Mouse (Mus musculus): ENCODE measurements around the gene Otof. TPM values are rescaled to one million over a fixed set of nuclear protein-coding genes. Genes with fewer than 3 reads are reported as not detected.

Otof gene
- total RNA-seq, 2 experiments from 2014 or later, result not detected

DNA sequence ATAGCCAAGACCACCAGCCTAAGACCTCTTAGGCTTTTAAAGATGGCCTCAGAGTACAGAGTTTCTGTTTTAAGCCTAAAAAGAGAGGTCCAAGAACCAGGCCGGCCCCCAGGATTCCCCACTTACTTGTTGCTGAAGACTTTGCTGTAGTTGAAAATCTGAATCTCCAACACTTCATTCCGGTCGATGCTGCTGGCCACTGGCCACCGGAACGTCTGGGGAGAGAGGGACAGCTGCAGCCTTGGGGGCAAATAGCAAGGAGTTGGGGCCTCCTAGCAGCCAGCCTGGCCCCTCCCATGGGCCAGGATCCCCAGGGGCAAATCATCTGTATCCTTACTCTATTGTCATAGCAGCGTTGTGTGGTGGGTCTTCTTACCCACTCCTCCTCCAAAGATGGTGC is 34.3 kb downstream of the Otof start:
- ATAC-seq (replicated peaks; ENCODE audit: poor library complexity, severe bottlenecking), result no peak

DNA sequence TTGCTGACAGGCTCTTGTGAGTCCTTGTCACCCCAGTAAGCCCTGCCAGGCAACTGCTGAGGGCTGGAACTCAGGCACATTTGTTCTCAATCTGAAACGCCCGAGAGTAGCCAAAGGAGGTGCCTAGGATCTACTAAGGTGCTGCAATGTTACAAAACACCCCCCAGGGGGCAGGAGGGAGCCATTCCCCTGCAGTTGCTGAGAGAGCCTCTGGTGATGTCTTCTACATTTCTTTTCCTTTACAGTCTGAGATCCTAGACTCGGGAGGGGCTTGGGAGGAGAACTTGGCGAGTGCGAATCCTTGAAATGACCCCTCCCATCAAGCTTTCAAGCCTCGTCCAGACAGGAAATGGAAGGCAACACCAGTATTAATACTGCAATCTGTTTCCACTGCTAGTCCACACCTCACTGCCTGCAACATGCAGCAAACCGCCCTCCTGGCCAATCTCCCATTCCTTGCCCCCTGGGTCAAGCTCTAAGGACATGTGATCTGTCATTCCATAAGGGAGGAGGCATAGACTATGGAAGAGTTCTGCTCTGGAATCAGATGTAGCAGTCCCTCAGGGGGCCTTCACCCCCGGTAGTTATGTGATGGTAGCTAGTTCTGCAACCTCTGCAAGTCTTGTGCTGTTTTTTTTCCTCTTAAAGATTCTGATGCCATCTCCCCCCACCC is 38.0 kb downstream of the Otof start:
- ATAC-seq (replicated peaks; ENCODE audit: poor library complexity, severe bottlenecking), result peak; percentile 46

DNA sequence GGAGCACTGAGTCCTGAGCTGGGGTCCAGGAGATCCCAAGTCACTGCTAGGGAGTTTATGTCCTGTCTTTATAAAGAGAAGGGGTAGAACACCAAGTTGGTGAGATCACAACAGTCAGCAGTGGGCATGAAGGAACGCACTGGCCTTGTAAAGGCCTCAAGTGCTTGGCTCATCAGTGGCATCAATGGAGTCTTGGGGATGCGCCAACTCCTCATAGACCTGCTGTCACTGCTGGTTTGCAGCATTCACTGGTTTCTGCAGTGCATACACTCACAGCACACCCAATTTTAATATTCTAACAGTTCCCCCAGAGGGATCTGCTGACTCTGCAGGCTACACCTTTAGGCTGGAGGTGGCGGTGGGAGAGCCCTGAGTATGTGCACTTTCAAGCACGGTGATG is 38.6 kb downstream of the Otof start:
- no peak for ATAC-seq (replicated peaks; ENCODE audit: poor library complexity, severe bottlenecking)

DNA sequence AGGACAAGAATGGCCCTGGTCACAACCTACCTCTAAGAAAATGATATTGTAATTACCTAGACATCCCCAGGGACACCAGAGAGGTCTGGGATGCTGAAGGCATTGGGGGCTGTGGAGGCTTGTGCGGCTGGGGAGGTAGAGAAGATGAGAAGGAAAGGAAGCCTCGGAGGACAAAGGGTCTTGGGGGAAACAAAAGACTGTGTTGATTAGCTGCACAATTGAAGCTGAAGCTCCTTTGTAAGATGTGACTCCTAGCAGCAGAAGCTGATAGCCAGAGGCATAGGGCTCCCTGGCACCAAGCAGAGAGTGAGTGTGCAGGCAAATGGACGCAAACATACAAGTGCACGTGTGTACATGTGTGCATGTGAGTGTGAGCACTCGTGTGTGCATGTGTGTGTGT is 45.1 kb downstream of the Otof start:
- no peak for ATAC-seq (replicated peaks; ENCODE audit: poor library complexity, severe bottlenecking)

DNA sequence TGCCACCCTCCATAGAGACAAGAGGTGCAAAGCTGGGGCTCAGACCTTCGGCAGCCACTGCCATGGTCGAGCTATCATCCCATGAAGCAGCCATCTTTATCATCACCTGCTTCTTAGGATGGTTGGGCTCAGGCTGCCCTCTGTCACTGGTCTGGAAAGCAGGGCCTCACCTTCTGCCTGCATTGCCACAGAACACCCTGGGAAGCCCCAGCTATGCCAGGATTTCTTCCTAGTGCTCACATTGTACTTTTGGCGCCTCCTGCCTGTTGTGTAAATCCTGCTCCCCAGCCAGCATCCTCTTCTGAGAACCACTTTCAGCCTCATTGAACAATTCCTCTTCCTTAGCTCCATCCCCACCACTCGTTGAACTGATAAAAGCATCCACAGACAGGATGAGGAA is 45.9 kb downstream of the Otof start:
- no peak for ATAC-seq (replicated peaks; ENCODE audit: poor library complexity, severe bottlenecking)

DNA sequence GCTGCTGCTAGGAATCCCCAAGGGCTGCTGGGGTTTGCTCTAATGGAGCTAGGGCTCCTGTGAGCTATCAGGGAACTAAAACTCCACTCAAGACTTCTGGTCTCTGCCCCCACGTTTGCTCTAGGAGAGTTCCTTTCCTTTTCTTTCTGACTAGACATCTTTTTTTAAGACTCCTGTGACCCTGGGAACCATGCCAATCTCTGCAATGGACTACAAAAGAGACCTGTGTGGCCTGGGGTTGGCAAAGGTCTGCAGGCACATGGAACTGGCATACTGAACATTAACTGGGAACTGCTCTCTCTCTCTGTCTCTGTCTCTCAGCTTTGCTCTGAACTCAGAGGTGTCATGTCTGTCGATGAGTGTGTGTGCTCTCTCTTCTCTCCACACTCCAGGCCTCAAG is 46.4 kb downstream of the Otof start:
- no peak for ATAC-seq (replicated peaks; ENCODE audit: poor library complexity, severe bottlenecking)

DNA sequence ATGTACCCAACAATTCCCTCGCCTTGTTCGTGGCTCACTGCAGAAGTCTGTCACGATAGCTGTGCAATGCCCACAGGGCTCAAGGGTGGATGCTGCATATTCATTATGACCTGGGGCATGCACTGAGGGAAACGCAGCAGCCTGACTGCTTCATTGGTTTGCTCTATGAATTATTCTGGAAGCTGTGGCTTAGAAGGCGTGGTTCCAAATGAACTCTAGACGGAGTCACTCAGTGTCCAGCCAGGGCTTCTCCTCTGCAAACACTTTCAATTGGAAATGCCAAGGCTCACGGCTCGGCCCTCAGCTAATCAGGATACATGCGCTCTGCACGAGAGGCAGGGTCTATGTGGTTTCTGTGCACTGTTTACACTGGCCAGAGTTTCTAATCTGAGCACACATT is 50.2 kb downstream of the Otof start:
- ATAC-seq (replicated peaks; ENCODE audit: poor library complexity, severe bottlenecking), result no peak

DNA sequence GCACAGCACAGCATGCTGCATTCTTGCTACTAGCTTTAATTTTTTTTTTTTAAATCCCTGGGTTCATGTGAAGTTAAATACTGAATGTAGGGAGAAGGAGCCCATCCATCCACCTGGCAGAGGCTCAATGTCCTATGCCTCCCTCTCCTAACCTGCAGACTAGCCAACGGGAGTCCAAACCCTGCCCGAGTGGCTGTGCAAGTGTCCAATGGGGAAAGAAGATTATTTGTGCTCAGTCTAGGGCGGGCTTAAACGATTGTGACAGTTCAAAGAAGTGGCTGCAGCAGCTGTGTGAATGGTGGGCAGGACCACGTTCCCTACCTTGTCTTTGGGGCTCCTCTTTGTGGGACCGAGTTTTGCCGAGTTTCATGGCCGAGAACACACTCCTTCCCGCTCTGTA is 54.9 kb downstream of the Otof start:
- no peak for ATAC-seq (replicated peaks; ENCODE audit: poor library complexity, severe bottlenecking)

DNA sequence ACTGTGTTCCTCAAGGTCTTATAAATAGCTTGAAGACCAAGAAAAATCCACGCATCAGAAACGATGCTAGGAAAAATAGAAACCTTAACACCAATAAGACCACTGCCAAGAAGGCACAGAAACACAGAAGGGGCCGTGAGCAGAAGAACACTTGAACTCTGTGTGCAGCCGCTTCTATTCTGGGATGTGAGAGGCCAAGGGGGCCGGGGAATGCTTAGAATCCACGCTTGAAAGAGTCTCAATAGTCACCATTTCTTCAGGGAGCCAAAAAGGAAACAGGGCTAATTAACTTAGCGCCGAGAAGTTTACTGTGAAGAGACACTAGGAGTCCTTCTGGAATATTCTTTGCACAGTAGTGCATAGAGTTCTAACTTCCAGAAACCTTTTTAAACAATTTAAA is 60.6 kb downstream of the Otof start:
- ATAC-seq (replicated peaks; ENCODE audit: poor library complexity, severe bottlenecking), result no peak

DNA sequence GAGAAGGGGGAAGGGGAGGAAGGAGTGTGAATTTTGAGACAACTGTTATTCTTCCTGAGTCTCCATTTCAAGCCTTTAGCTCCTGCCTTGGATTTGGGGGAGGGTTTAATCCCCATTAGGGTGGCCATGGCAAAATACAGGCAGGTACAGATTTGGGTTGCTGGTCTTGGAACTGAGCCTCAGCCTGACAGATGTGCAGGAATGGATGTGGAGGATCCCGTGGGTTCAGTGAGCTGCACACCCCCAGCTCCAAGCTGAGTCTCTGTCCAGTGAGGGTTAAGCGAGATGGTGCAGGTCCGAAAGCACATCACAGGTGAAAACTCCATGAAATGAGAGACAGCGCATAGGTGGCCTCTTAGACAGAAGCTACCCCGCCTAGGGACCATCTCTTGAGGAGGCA is 61.2 kb downstream of the Otof start:
- no peak for ATAC-seq (replicated peaks; ENCODE audit: poor library complexity, severe bottlenecking)

DNA sequence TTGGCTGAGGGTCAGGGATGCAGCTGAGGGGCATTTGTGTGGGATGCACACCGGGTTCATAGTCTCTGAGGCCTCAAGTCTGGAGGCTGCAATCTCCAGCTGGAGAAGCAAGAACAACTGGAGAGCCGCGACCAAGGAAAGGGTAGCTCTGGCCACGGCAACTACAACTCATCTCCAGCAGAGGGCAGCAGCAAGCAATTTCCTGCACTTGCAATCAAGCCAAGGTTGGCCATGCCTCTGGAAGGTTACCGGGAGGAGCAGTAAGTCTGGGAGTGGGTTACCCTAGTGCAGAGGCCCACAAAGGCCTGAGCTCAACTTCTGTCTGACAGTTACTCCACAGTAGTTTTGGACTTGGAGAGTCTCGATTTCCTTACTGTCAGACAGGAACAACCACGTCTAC is 70.3 kb downstream of the Otof start:
- peak; percentile 53 for ATAC-seq (replicated peaks; ENCODE audit: poor library complexity, severe bottlenecking)

DNA sequence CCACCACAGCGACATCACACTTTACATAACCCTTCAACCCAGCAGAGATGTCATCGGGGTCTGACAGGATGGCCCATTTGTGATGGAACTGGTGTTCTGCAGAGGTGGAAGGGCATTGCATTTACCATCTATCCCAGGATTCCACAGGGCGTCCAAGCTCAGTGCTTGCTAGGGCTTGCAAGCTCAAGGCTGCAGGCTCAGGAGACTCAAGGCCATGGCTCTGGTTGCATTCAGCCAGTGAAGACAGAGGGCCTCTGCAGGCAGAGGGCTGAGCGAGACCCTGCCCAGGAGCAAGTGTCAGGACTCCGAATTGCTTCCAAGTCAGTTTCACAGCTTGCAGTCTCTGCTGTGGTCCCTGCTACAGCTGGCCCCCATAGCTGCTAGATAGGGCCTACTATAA is 71.9 kb downstream of the Otof start:
- no peak for ATAC-seq (replicated peaks; ENCODE audit: poor library complexity, severe bottlenecking)

DNA sequence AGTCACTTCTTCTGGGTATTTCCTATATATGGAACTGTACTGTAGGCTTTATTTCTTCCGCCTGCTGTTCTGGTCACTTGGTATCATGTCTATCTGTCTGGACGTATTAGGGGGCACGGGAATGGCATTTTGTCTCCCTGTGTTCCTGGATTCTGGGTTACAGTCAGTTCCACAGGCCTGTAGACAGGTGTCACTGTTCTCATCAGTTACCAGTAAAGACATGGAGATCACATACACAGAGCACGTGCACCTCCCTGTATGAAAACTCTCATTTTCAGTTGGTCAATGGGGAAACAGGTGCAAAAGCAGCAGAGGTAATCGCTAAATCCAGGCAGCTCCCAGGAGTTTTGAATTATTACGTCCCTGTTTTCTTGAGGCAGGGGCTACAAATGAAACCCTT is 74.0 kb downstream of the Otof start:
- ATAC-seq (replicated peaks; ENCODE audit: poor library complexity, severe bottlenecking), result no peak

DNA sequence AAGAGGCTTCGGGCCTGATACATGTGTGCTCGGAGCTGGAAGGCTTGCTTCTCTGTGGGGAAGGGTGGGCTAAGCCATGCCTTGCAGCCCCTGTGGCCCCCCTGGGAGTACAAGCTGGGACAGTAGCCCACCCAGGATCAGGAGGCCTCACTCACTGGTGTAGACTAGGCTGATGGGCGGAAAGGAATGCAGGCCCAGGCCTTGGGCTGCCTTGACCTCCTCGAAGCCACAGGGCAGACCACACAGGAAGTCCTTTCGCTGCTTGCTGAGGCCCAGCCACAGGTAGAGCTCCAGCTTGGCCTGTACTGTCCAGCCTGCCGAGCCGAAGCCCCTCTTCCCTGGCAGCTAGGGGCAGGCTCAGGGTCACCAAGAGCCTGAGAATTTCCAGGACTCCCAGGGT is 78.9 kb downstream of the Otof start:
- 0 out of 2 replicates have a peak, but pooled peaks have one; percentile 22 for ATAC-seq (replicated peaks; ENCODE audit: poor library complexity, severe bottlenecking)

DNA sequence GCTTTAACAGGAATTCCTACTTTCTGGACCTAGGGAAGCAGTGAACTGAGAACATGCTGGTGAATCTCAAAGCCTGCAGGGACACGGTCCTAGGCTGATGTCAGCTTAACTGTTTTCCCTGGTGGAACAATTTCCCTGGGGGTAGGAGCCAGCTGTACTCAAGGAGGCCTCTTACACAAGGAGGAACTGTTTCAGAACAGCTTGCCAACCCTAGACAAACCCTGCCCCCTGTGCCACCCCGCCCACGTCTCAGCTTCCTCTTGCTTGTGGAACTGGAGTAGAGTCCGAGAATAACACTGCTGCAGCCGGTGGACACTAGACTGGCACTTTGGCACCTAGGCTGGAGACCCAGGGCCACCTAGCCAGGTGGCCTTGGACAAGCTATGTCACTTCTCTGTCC is 92.3 kb downstream of the Otof start:
- ATAC-seq (replicated peaks; ENCODE audit: poor library complexity, severe bottlenecking), result peak; percentile 91

DNA sequence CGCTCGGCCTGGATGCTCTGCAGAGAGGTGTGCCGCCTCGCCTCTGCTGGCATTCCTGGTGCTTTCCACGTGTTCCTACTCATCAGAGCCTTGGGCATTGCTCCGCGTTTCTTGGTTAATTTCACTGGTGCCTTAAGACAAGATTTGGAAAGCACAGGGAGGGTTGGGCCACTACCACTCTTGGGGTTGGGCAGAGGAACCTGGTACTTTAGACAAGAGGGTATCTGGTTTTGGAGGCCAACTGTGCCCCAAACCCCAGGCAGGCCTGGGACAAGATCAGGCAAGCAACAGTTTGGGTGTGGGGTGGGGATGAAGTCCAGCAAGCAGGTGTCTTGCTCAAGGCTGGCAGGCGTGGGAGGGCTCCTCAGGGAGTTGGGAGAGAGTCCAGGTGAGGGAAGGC is 94.3 kb downstream of the Otof start:
- no peak for ATAC-seq (replicated peaks; ENCODE audit: poor library complexity, severe bottlenecking)

DNA sequence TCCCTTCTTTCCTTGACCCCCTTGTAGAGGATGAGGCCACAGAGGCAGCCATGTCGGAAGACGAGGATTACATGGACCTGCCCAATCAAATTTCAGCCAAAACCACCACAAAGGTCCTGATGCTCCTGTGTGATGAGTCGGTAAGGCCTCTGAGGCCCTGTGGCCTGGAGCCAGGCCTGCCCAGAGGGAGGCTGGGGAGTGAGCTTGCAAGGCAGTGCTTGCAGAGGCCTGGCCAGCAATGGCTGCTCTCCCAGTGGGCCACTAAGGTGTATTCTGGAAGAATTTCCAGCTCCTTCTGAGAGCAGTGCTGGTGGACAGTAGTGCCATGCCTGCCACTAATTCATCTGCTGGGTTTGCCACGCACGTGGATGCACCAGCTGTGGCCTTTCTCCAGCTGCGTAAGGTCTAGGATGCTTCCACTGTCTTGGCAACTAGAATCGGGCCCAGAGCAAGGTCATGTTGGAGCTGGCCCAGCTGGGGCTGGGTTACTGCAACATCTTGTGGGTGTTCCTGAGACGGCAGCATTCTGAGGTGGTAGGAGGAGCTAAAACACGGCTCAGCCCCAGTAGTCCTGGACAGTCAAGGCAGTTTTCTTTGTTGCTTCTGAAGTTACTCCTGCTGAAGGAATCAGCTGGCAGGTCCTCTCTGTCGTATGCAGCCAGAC is 103.2 kb downstream of the Otof start:
- no peak for ATAC-seq (replicated peaks; ENCODE audit: poor library complexity, severe bottlenecking)

DNA sequence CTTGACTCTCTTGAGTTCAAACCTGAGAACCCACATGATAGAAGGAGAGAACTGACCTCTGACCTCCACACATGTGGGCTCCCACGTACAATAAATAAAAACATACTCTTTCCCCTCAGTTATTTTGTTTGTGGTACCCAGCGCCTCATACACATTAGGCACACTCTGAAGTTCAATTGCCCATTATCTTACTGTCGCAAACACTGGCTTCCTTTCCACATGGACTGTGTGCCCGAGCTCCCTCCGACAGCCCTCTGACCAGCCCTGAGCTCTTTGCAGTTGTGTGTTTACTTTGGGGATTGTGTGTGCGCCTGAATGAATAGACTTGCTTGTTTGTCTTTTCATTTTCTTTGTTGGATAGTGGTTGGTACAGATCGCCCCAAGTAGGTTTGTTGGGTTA is 105.1 kb downstream of the Otof start:
- no peak for ATAC-seq (replicated peaks; ENCODE audit: poor library complexity, severe bottlenecking)

DNA sequence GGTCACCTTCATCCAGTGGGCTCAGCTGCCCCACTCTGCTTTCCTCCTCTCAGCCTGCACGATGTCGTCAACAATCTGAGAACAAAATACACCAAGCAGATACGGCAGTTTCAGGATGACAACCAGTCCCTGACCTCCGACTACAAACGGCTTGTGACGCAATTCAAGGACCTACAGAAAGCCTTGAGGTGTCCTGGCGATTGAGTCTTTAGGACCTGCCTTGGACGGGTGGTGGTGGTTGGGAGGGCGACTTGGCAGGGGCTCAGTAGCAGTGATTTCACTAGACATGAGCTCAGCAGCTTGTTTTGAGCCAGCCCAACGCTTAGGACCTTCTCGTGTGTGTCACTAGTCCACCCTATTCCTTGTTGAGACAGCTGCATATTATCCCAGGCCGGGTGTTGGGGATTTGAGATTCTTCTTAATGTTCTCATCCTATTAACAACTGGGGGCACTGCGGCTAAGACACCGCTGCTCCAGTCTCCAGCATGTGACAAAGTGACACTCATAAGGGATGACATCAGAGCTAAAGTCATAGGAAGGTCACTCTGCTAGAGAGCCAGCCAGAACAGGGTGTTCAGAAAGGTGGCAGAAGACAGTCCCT is 106.1 kb downstream of the Otof start:
- no peak for ATAC-seq (replicated peaks; ENCODE audit: poor library complexity, severe bottlenecking)

DNA sequence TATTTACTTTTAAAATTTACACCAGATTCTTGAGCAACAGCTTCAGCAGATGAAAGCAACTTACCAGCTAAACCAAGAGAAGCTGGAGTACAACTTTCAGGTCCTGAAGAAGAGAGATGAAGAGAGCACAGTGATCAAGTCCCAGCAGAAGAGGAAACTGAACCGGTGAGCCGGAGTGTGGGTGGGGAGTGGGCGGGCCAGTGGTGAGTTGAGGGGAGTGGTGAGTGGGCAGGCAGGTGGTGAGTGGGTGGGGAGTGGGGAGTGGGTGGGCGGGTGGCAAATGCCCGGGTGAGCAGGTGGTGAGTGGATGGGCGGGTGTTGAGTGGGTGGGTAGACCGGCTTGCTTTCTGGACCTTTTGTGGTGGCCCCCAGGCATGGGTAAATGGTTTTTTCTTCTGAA is 106.6 kb downstream of the Otof start:
- ATAC-seq (replicated peaks; ENCODE audit: poor library complexity, severe bottlenecking), result no peak

DNA sequence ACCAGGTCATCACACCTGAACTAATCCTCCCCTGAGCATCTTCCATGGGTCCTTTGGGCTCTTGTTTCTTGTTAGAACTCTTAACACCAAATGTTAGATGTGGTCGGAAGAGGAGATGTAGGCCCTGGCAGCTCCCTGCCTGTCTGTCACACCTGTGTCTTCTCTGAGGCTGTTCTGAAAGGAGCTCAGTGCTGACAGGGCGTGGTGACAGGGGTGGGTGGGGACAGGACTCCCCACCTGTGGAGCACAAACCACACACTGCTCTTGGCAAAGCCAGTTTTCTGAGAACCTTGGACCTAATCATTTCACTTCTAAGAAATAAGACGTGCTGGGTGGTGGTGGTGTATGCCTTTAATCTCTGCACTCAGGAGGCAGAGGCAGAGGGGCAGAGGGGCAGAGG is 108.1 kb downstream of the Otof start:
- ATAC-seq (replicated peaks; ENCODE audit: poor library complexity, severe bottlenecking), result no peak

DNA sequence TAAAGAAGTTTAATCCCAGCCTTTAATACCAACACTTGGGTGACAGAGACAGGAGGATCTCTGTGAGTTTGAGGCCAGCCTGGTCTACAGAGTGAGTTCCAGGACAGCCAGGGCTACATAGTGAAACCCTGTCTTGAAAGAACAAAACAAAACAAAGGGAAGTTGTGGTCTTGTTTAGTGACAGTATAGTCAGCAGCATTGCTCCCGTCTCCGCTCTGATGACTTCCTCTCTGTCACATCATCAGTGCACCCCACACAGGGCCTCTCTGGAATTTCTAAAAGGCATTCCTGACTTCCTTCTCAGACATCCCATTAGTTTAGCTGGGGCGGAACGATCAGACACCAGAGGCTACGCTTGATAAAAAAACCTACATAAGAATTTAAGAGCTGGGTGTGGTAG is 117.8 kb downstream of the Otof start:
- peak; percentile 80 for ATAC-seq (replicated peaks; ENCODE audit: poor library complexity, severe bottlenecking)
